Mouse (Mus musculus) ES-E14 (cell line): ENCODE data around the gene Robo1. TPM values are rescaled to one million over a fixed set of nuclear protein-coding genes. Genes with fewer than 3 reads are reported as not detected.

Experiments
- DNase-seq: peaks from one replicate; pipeline ENCODE4 v3.0.0-alpha.2; 2013; ENCODE audit warnings: low read depth, low spot score
- H3K27ac ChIP-seq: 2 replicates; pipeline ENCODE4 v1.5.1; 2012; ENCODE audit warnings: low read depth, mild to moderate bottlenecking, low read length, moderate library complexity, mixed read lengths; ENCODE audit not compliant: poor library complexity, insufficient read depth, severe bottlenecking
- H3K36me3 ChIP-seq: 2 replicates; pipeline ENCODE4 v1.6.1; 2012; ENCODE audit warnings: mild to moderate bottlenecking, low read length, moderate library complexity, mixed read lengths; ENCODE audit not compliant: control insufficient read depth, poor library complexity, insufficient read depth, severe bottlenecking
- H3K4me1 ChIP-seq, 2 experiments: fragments of 150-350 bp in 1 of 2; sonication (generic) in 1 of 2; 2 replicates each; pipeline ENCODE4 v1.6.1; 2012; ENCODE audit warnings: low read length in 2 of 2, mild to moderate bottlenecking in 1 of 2, mixed read lengths in 1 of 2; ENCODE audit not compliant: control insufficient read depth in 2 of 2, insufficient read depth in 2 of 2, poor library complexity in 1 of 2
- H3K4me3 ChIP-seq, 2 experiments: fragments of 150-350 bp in 1 of 2; sonication (generic) in 1 of 2; 2 replicates each; pipeline ENCODE4 v1.5.1; 2012; ENCODE audit warnings: low read length in 2 of 2, low read depth in 1 of 2, mild to moderate bottlenecking in 1 of 2, mixed read lengths in 1 of 2; ENCODE audit not compliant: insufficient read depth in 1 of 2, poor library complexity in 1 of 2, severe bottlenecking in 1 of 2
- H3K9ac ChIP-seq: 2 replicates; pipeline ENCODE4 v1.6.1; 2012; ENCODE audit warnings: low read depth, mild to moderate bottlenecking, low read length, mixed read lengths; ENCODE audit not compliant: poor library complexity, insufficient read depth, severe bottlenecking
- H3K9me3 ChIP-seq: fragments of 150-350 bp; sonication (generic); 2 replicates; pipeline ENCODE4 v1.6.1; 2012; ENCODE audit warnings: low read depth, mild to moderate bottlenecking, low read length; ENCODE audit not compliant: control insufficient read depth, insufficient read depth
- CHD2 ChIP-seq: IDR thresholded peaks from 2 replicates; pipeline ENCODE4 v1.6.1; 2014; ENCODE audit warnings: mild to moderate bottlenecking, low read depth, low read length, inconsistent platforms
- HCFC1 ChIP-seq: IDR thresholded peaks from 2 replicates; pipeline ENCODE4 v1.6.1; 2012; ENCODE audit warnings: low read length, inconsistent platforms, borderline replicate concordance; ENCODE audit not compliant: insufficient read depth
- MAFK ChIP-seq: IDR thresholded peaks from 2 replicates; pipeline ENCODE4 v1.6.1; 2014; ENCODE audit warnings: mild to moderate bottlenecking, low read depth, low read length, inconsistent platforms; ENCODE audit not compliant: insufficient read depth
- ZC3H11A ChIP-seq: IDR thresholded peaks from 2 replicates; pipeline ENCODE4 v1.6.1; 2012; ENCODE audit warnings: low read depth, mild to moderate bottlenecking, inconsistent platforms, low read length, borderline replicate concordance
- ZNF384 ChIP-seq: IDR thresholded peaks from 2 replicates; pipeline ENCODE4 v1.6.1; 2012; ENCODE audit warnings: low read depth, low read length, inconsistent platforms
- in situ Hi-C, 2 experiments: fragments of 600-800 bp; cut with MboI; formaldehyde crosslinking; loops; one replicate each; pipeline ENCODE4 v1.15.1; 2025; ENCODE audit warnings: low sequenced_read_pairs in 2 of 2, inconsistent platforms in 1 of 2; ENCODE audit not compliant: unreplicated experiment in 2 of 2
- total RNA-seq: library from RNA; depleted of rRNA; stranded (reverse); fragments of 300-350 nt; gene quantifications from 2 replicates; pipeline ENCODE4 v1.2.3, GENCODE M21; 2012

Robo1 gene
- total RNA-seq, 1 experiment: 20.5 TPM

DNA sequence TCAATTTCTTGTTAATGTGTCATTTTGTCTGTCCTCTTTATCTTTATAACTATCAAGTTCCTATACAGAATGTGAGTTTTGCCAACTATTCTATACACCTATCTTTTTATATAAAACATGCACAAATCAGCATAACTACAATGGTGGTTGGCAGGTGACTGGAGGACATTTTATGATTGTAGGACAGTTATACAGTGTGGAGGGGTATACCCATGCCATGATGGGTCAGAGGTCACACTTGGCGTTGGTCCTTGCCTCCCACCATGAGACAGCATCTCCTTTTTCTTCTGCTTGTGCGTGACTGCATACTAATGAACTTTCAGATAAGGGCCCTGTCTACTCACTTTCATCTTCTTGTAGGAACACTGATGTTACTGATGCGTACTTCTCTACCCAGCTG, 427.5 kb downstream of the Robo1 start:
- in situ Hi-C loops: no loop called here
- Histone ChIP-seq H3K36me3 (no peaks in the 10 kb centered on the region), H3K9me3 (no peaks in the 10 kb centered on the region), H3K4me3 (no peak overlapping the region), H3K4me1 (no peaks in the 10 kb centered on the region), H3K9ac (no peak overlapping the region), H3K27ac (no peak overlapping the region)
- TF ChIP-seq MAFK (no peak), CHD2 (no peak), ZC3H11A (no peak), ZNF384 (no peak), HCFC1 (no peak)
- DNase-seq: no peak

DNA sequence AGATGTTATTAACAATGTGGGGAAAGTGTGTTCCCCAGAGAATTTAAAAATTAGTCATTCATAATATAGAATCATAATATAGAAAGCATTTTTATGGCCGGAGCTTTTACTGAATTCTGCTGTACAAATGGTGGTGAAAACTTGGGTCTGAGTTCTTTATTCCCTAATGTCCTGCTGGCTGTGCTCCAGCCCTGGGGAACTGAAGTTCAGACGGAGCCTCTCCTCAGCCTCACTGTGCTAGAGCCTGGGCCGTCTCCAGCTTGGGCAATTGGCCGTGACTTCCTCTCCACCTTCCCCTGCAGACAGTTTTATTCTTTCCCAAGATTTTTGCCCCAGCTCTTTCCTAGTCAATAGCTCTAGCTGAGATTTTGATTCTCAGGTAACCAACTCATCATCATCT, 429.0 kb downstream of the Robo1 start:
- Histone ChIP-seq H3K9ac (no peak overlapping the region), H3K36me3 (no peaks in the 10 kb centered on the region), H3K9me3 (no peaks in the 10 kb centered on the region), H3K4me1 (no peaks in the 10 kb centered on the region), H3K27ac (no peak overlapping the region), H3K4me3 (no peak overlapping the region)
- DNase-seq: no peak
- TF ChIP-seq ZNF384 (no peak), CHD2 (no peak), ZC3H11A (no peak), HCFC1 (no peak)
- in situ Hi-C loops: no loop called here

DNA sequence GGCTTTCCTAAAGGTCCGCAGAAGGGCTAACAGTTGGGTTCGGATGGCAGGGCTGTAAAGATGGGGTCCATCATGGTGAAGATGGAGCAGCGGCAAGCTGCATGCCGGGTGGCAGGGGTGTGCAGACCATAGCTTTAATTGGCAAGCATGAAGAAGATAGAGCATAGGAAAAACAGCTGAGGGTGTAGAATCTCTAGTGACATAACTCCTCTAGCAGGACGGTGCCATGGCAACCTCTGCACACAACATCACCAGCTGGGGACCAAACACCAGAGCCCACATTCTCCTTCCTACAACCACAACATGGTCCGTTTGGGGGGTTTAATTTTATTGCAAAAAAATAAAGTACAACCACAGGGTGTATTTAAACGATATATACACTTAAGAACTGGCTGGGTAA, 432.1 kb downstream of the Robo1 start:
- H3K9ac ChIP-seq: no peak overlapping the region
- in situ Hi-C loops: no loop called here
- H3K27ac ChIP-seq: no peak overlapping the region
- no peaks in the 10 kb centered on the region for H3K9me3 ChIP-seq
- peaks cover 2% of the 10 kb centered on the region; the same call in 1 of the 2 replicates for H3K36me3 ChIP-seq
- no peak for DNase-seq
- TF ChIP-seq HCFC1 (no peak), ZC3H11A (no peak), MAFK (no peak), CHD2 (no peak), ZNF384 (no peak)
- H3K4me3 ChIP-seq: no peak overlapping the region
- H3K4me1 ChIP-seq: no peaks in the 10 kb centered on the region

DNA sequence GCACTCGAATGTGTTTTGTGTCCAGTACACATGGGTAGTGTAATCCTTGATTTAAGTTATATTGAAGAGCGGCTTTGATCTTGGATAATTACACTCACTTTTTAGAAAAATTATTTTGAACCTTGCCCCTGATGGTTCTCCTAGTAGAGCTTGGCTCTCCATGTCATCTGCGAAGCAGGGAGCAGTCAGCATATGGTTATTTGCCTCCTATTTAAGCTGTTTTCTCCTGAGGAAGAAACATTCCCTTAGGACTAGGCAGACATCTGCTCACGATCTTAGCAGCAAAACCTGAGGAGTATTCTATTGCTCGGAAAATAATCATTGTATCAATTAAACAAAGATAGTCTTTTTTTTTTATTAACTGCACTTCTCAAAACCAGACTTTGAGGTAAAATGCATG, 439.6 kb downstream of the Robo1 start:
- in situ Hi-C loops: no loop called here
- TF ChIP-seq ZNF384: no peak
- no peak for DNase-seq
- no peak overlapping the region for H3K9ac ChIP-seq
- H3K4me3 ChIP-seq: no peak overlapping the region
- no peaks in the 10 kb centered on the region for H3K9me3 ChIP-seq
- H3K4me1 ChIP-seq: no peaks in the 10 kb centered on the region
- no peaks in the 10 kb centered on the region for H3K36me3 ChIP-seq
- H3K27ac ChIP-seq: no peak overlapping the region

DNA sequence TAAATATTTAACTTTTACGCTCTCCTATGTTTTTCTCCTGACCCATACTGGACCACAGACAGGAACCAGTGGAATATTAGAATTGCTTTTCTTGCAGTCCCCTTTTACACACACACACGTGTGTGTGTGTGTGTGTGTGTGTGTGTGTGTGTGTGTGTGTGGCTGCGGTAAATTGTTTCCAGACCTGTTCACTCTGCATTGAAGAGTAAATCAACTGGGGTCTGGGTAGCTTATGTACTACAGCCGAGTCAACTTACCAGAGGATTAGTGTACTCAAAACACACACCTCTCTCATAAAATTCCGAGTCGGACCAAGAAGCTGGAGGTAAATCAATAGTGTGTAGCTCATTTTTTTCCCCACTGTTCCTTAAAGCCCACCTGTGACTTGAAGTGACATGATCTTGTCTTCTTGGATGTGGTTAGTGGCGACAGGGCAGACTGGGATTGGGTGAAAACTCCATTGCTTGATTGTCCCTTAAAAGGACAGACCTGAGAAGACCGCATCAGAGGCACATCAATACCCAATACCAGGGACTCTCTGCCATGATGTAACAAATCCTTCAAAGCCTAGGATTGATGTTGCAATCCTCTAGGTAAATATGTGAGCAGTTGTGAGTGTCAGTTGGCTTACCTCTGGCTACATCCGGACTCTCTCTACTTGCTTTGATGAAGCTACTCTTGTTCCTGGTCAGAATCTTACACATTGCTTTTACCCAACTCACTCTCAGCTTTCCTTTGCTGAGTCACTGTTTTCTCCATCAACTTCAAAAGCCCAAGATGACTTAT, 457.2 kb downstream of the Robo1 start:
- DNase-seq: no peak
- H3K4me3 ChIP-seq: no peak overlapping the region
- H3K9me3 ChIP-seq: no peaks in the 10 kb centered on the region
- in situ Hi-C loops: no loop called here
- no peaks in the 10 kb centered on the region for H3K36me3 ChIP-seq
- H3K4me1 ChIP-seq: no peaks in the 10 kb centered on the region
- no peak for TF ChIP-seq ZNF384
- no peak for TF ChIP-seq CHD2
- TF ChIP-seq HCFC1: no peak
- no peak for TF ChIP-seq ZC3H11A
- TF ChIP-seq MAFK: no peak
- no peak overlapping the region for H3K27ac ChIP-seq
- H3K9ac ChIP-seq: no peak overlapping the region
